Mouse (Mus musculus) intestine, embryonic 16.5 days (tissue): ENCODE data around the gene Arel1. TPM values are rescaled to one million over a fixed set of nuclear protein-coding genes. Genes with fewer than 3 reads are reported as not detected.

ENCODE experiments used
- ATAC-seq: fragments of 200-750 bp; cut with Nextera tagmentation; 2 replicates; pipeline ENCODE4 v1.8.0; 2017; ENCODE audit warnings: moderate TSS enrichment, moderate library complexity
- H3K27ac ChIP-seq: fragments of 300-500 bp; sonication (generic); 2 replicates; pipeline ENCODE4 v1.5.1; 2014; ENCODE audit warnings: mild to moderate bottlenecking, low read length
- H3K27me3 ChIP-seq: fragments of 300-500 bp; sonication (generic); replicated peaks from 2 replicates; pipeline ENCODE4 v1.6.1; 2014; ENCODE audit warnings: low read length, control low read depth, mixed read lengths; ENCODE audit not compliant: control insufficient read depth, insufficient read depth
- H3K36me3 ChIP-seq: fragments of 300-500 bp; sonication (generic); 2 replicates; pipeline ENCODE4 v1.6.1; 2014; ENCODE audit warnings: low read length, control low read depth; ENCODE audit not compliant: control insufficient read depth, insufficient read depth
- H3K4me1 ChIP-seq: fragments of 300-500 bp; sonication (generic); 2 replicates; pipeline ENCODE4 v1.6.1; 2014; ENCODE audit warnings: low read length, control low read depth, mixed read lengths; ENCODE audit not compliant: control insufficient read depth, insufficient read depth
- H3K4me2 ChIP-seq: fragments of 300-500 bp; sonication (generic); 2 replicates; pipeline ENCODE4 v1.6.1; 2014; ENCODE audit warnings: low read depth, low read length, control low read depth
- H3K4me3 ChIP-seq: fragments of 300-500 bp; sonication (generic); 2 replicates; pipeline ENCODE4 v1.5.1; 2014; ENCODE audit warnings: mild to moderate bottlenecking, low read length
- H3K9ac ChIP-seq: fragments of 300-500 bp; sonication (generic); 2 replicates; pipeline ENCODE4 v1.6.1; 2014; ENCODE audit warnings: low read depth, low read length
- H3K9me3 ChIP-seq: fragments of 300-500 bp; sonication (generic); 2 replicates; pipeline ENCODE4 v1.6.1; 2016; ENCODE audit warnings: low read length, control low read depth; ENCODE audit not compliant: control insufficient read depth
- WGBS: fragments of 180-500 bp; shearing (Covaris S2); extraction: QIAGEN DNeasy Blood & Tissue Kit; methylation state at CpG from one replicate; pipeline ENCODE4 v1.1.7; 2014; 5-methylcytosine and 5-hydroxymethylcytosine counted together
- polyA plus RNA-seq: library from polyadenylated mRNA; unstranded; fragments of >200 nt; fragmentation: Nextera tagmentation; extraction: Ambion mirVana; gene quantifications from 2 replicates; pipeline ENCODE4 v1.2.1, GENCODE M21; 2015

Arel1 gene
- polyA plus RNA-seq, 1 experiment from 2014 or later, result 8.5 TPM

DNA sequence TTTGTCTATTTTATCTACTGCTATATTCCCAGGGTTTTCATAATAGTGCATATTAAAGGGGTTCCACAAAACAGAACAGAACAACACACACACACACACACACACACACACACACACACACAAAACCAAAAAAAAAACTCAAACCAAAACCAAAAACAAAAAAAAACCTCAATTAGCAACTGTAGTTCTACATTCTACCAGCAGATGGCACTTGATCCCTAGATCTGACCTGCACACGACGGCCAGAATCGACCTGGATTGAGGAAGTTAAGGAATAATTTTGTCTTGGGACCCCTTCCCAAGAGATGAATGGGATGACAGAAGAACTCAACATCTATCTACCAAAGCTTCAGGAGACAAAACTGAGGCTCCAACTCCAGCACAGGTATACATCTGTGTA is 97.3 kb downstream of the Arel1 start:
- ATAC-seq, result no peak
- H3K4me2 ChIP-seq, result no peak overlapping the region
- H3K4me1 ChIP-seq, result peaks cover 15% of the 10 kb centered on the region
- H3K27ac ChIP-seq, result no peak overlapping the region
- no peak overlapping the region for H3K9ac ChIP-seq
- no peak overlapping the region for H3K4me3 ChIP-seq
- H3K27me3 ChIP-seq, result peaks cover 46% of the 10 kb centered on the region
- WGBS, result 0% methylated on average over 3 of the region's 3 CpGs
- H3K9me3 ChIP-seq, result no peaks in the 10 kb centered on the region
- no peaks in the 10 kb centered on the region for H3K36me3 ChIP-seq

DNA sequence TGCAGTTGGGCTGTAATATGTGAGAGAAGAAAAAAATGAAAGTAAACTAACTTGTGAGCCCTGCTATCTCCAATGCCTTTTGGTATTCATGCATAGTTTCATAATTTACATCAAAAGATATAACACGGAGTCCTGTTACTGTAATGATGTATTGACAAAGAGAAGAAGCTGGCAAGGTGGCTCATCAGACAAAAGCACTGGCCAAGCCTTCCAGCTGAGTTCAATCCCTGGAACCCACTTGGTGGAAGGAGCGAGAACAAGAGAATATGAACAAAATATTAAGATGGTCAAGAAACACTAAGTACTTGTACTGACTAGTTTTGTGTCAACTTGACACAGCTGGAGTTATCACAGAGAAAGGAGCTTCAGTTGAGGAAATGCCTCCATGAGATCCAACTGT is 98.4 kb downstream of the Arel1 start:
- ATAC-seq, result no peak
- peaks cover 38% of the 10 kb centered on the region for H3K27me3 ChIP-seq
- 65% methylated on average over 2 of the region's 2 CpGs for WGBS
- H3K9me3 ChIP-seq, result no peaks in the 10 kb centered on the region
- no peak overlapping the region for H3K4me3 ChIP-seq
- no peak overlapping the region for H3K9ac ChIP-seq
- H3K4me1 ChIP-seq, result peaks cover 15% of the 10 kb centered on the region
- no peak overlapping the region for H3K4me2 ChIP-seq
- no peak overlapping the region for H3K27ac ChIP-seq
- H3K36me3 ChIP-seq, result no peaks in the 10 kb centered on the region

Other genes starting within 250 kb of the Arel1 start
- gene Npc2, start 197.7 kb downstream of the Arel1 start, polyA plus RNA-seq, result 88.4 and 93.4 TPM in 2 replicates
- 142 and 150 TPM in 2 replicates for gene Isca2, start 197.6 kb downstream of the Arel1 start, polyA plus RNA-seq
- gene Ltbp2, start 94.4 kb downstream of the Arel1 start, polyA plus RNA-seq, result 0.83 and 1.9 TPM in 2 replicates
- gene Fcf1, start within 50 bp of the Arel1 start, polyA plus RNA-seq, result 123 and 134 TPM in 2 replicates
- gene Ylpm1, start 25.4 kb upstream of the Arel1 start, polyA plus RNA-seq, result 17.7 and 18.5 TPM in 2 replicates
- 1.7 and 2.3 TPM in 2 replicates for gene Prox2, start 139.9 kb upstream of the Arel1 start, polyA plus RNA-seq
- gene Dlst, start 139.9 kb upstream of the Arel1 start, polyA plus RNA-seq, result 146 and 158 TPM in 2 replicates
- gene Rps6kl1, start 180.4 kb upstream of the Arel1 start, polyA plus RNA-seq, result 2.4 TPM in 2 replicates
- 12.4 and 14.0 TPM in 2 replicates for gene Pgf, start 206.9 kb upstream of the Arel1 start, polyA plus RNA-seq
- 67.6 and 74.8 TPM in 2 replicates for gene Eif2b2, start 248.6 kb upstream of the Arel1 start, polyA plus RNA-seq